Mouse (Mus musculus) gastrocnemius, postnatal 25 days (tissue): Measurements from ENCODE around the gene Fgf5. TPM values are rescaled to one million over a fixed set of nuclear protein-coding genes. Genes with fewer than 3 reads are reported as not detected.

Experiments used
- DNase-seq: peaks from one replicate; pipeline ENCODE4 v3.0.0; 2022
- total RNA-seq, 2 experiments: library from RNA; stranded (reverse); gene quantifications; 1 replicate in 1 of 2; 2 replicates in 1 of 2; pipeline ENCODE4 v1.2.3; 2021

Gene Fgf5
- total RNA-seq, 2 experiments from 2014 or later, result 0.29 to 0.36 TPM

- no peak for DNase-seq
Observed at GRCm38 (mm10) chr5:98300079-98300478, 46.1 kb downstream of the Fgf5 start.

- DNase-seq, result no peak
Observed at GRCm38 (mm10) chr5:98305673-98306072, 51.7 kb downstream of the Fgf5 start.

GRCm38 (mm10) chr5:98306528-98306927, 52.5 kb downstream of the Fgf5 start:
- DNase-seq, result no peak

- no peak for DNase-seq
Observed at GRCm38 (mm10) chr5:98326625-98327024, 72.6 kb downstream of the Fgf5 start.

Other genes with a start within 250 kb of the Fgf5 start
- gene Antxr2, start 223.1 kb upstream of the Fgf5 start, total RNA-seq, result 10 to 100 TPM in 1 of 2 experiments, 1 to 10 TPM in 1; 9.3 to 11.0 TPM
- gene Prdm8, start 87.0 kb upstream of the Fgf5 start, total RNA-seq, result under 1 TPM; 0.72 to 0.88 TPM
- not detected for gene Cfap299, start 75.1 kb downstream of the Fgf5 start, total RNA-seq